Mouse (Mus musculus) splenic B cell, adult 2 months (primary cell): ENCODE data around the gene Npas3.

Experiments
- DNase-seq: peaks from one replicate; pipeline ENCODE4 v3.0.0-alpha.2; 2011; ENCODE audit warnings: low read depth, low spot score
- H3K27me3 ChIP-seq: 2 replicates; pipeline ENCODE4 v1.6.1; 2012; ENCODE audit warnings: mild to moderate bottlenecking, low read length, moderate library complexity, mixed read lengths; ENCODE audit not compliant: control insufficient read depth, poor library complexity, insufficient read depth, severe bottlenecking
- H3K36me3 ChIP-seq: 2 replicates; pipeline ENCODE4 v1.6.1; 2012; ENCODE audit warnings: mild to moderate bottlenecking, low read length, moderate library complexity, mixed read lengths; ENCODE audit not compliant: control insufficient read depth, poor library complexity, insufficient read depth, severe bottlenecking

Npas3 gene

DNA sequence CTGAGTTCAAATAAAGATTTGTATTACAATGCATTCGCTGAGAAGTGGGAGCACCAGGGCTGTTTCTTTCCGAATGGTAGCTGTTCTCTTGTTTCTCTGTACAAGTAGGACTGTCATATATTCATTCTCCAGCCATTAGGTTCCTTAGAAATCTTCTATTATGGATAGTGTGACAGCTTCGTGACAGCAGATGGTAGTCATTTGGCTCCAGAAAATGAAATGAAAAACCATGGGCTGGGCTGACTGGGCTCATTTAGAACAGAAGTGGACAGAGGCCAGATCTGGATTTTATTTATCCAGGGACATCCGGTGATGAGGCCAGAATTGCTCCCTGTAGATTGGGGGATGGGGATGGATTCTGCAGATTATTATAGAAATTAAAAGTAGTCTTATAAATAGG lies 621.5 kb downstream of the Npas3 start:
- Histone ChIP-seq H3K36me3 (no peaks in the 10 kb centered on the region), H3K27me3 (no peaks in the 10 kb centered on the region)
- DNase-seq, result no peak

DNA sequence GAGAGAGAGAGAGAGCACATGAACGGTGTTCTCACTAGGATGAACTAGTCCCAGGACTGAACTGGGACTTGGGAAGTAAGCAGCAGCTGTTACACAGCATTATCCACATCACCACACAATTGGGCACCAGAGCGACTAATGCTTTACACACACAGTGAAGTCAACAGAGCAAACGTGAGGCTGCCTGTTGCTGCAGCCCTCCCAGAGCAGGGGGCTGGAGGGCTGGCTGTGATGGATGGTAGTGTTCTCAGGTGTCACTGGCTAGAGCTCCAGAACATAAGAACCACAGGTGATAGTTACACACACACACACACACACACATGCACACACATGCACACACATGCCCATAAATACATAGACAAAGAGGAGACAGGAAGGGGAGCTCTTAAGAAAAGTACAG lies 626.7 kb downstream of the Npas3 start:
- DNase-seq, result no peak
- Histone ChIP-seq H3K36me3 (no peaks in the 10 kb centered on the region), H3K27me3 (no peaks in the 10 kb centered on the region)

DNA sequence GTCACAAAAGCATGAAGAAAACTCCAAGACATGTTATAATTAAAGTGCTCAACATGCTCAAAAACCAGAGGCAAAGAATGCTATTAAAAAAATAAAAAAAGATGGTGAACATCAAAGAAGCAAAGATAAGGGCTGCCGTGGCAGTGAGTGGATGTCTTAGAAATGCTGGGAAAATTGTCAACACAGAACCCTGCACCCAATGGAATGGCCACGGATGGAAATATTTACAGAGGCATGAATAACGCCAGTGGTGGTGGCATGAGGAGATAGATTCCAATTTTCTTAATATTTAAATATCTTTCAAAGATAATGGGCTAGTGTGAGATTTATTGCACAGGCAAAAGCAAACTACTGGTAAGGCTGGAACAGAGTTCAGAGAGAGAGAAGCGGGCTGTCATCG lies 628.2 kb downstream of the Npas3 start:
- no peaks in the 10 kb centered on the region for H3K27me3 ChIP-seq
- H3K36me3 ChIP-seq, result no peaks in the 10 kb centered on the region
- DNase-seq, result no peak

DNA sequence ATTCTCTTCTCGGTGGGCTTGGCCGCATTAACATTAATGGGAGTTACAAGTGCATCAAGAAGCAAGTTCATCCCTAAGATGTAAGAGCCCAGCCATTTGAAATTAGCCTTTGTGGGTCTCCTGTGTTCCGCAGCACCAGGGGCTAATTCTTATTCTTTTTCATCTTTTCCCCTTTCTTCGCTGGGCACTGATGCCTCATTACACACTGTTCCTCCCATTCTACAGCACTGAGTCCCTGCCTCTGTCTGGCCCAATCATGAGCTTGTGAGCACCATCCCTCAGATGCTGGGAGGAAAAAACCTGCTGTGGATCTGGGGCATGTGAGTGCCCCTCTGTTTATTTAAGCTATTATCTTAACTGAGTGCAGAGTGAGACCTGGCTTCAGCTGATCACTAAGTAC lies 633.2 kb downstream of the Npas3 start:
- Histone ChIP-seq H3K27me3 (no peaks in the 10 kb centered on the region), H3K36me3 (no peaks in the 10 kb centered on the region)
- DNase-seq, result no peak

DNA sequence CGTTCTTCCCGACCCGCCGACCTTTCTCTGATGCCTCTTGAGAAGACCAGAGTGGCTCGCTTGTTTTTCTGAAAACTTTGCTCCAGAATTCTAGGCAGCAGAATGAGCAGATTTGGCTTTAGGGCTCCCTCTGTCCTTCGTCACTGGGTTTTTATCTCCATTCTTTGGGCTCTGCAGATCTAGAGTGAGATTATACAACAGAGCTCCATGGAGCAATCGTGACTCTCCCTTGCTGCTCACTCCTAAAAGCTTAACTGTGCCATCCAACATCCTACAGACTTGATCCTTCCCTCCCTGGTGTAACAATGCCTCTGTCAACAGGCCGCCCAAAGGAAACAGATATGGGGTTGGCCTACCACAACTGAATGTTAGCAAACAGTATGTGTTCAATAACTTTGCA lies 634.4 kb downstream of the Npas3 start:
- H3K36me3 ChIP-seq, result no peaks in the 10 kb centered on the region
- no peaks in the 10 kb centered on the region for H3K27me3 ChIP-seq
- no peak for DNase-seq

DNA sequence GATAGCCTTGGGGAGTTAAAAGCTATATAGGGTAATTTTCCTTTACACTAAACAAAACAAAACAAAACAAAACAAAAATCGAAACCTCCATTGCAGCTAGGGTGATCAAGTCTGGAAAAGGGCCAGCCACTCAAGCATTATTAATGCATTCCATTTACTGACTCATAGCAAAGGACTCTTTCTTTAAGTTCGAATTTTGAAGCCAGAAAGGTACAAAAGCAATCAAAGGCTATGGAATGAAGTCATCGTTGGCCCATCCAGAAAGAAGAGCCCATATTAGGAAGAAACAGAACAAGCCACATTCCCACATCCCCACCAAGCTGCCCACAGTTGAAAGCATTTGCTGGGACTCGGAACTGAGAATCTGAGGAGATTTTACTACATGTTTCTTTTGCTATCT lies 640.1 kb downstream of the Npas3 start:
- Histone ChIP-seq H3K36me3 (no peaks in the 10 kb centered on the region), H3K27me3 (no peaks in the 10 kb centered on the region)
- DNase-seq, result no peak

DNA sequence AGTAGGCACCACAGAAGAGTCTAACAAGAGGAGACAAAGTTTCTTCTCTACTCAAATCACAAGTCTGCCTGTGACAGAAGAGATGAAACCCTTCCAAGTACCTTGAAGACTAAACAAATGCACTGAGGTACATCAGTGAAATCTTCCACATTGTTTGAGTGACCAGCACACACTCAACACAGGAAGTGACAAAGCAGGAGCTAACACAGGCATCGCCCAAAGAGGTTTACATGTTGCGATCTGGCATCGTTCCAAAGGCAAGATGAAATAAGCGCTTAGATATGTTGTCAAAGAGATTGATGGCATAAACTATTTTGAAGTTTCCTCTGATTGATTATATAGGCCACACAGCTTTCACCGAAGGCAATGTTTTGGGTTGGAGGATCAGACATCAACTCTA lies 647.4 kb downstream of the Npas3 start:
- Histone ChIP-seq H3K27me3 (no peaks in the 10 kb centered on the region), H3K36me3 (no peaks in the 10 kb centered on the region)
- no peak for DNase-seq

DNA sequence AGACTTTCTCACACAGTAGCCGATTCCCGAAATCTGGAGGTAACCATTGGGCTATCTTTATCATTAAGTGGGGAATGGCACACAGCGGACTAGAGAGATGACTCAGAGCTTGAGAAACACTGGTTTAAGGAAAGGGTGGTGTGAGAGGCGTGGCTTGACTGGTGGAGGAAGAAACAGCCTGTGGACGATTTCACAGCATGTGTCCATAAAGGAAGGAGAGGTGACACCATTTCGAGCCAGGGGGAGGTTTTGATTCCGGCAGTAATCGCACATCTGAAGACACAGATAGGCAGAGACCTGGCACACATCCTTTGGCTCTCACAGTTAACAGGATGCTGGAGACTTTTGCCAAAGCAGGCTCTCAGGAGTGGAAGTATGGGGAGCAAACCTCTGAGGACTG lies 660.3 kb downstream of the Npas3 start:
- H3K27me3 ChIP-seq, result no peaks in the 10 kb centered on the region
- DNase-seq, result no peak

DNA sequence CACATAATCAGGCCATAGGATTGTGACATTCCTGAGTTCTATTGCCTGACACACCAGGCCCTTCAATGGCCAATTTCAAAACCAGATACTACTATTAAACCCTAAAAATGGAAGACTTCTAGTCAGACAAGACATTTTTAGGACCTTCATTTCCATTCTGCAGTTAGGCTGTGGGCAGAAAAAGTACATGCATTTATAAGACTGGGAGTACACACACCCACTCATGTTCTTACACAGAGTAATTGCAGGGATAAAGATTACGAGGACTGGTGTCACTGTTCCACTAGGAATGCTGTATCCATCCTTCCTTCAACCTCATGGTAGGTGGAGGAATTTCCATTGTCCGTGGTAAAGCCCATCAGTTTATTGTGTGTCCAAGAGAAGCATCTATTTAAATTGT lies 661.7 kb downstream of the Npas3 start:
- H3K27me3 ChIP-seq, result no peaks in the 10 kb centered on the region
- no peak for DNase-seq

More for the DNA sequence above, 660.3 kb downstream of the Npas3 start:
- no peaks in the 10 kb centered on the region for H3K36me3 ChIP-seq

DNA sequence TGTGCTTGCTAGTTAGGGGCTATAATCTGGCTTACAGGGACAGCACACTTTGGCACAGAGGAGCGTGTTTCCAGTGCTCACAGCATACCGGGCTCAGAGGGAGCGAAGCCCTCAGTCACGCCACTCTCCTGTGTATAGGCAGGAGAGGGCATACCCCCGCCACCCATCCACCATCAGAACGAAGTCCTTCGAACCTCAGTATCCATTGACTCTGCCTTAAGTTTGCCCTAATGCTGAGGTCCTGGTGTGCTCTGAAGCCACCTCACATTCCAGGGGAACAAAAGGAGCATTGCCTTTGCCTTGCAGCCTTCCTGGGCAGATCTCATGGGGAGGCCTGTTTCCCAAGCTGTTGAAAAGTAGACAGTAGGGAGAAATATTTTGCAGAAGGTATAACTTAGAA lies 673.7 kb downstream of the Npas3 start:
- Histone ChIP-seq H3K36me3 (no peaks in the 10 kb centered on the region), H3K27me3 (no peaks in the 10 kb centered on the region)
- DNase-seq, result no peak

More for the DNA sequence above, 661.7 kb downstream of the Npas3 start:
- H3K36me3 ChIP-seq, result no peaks in the 10 kb centered on the region

DNA sequence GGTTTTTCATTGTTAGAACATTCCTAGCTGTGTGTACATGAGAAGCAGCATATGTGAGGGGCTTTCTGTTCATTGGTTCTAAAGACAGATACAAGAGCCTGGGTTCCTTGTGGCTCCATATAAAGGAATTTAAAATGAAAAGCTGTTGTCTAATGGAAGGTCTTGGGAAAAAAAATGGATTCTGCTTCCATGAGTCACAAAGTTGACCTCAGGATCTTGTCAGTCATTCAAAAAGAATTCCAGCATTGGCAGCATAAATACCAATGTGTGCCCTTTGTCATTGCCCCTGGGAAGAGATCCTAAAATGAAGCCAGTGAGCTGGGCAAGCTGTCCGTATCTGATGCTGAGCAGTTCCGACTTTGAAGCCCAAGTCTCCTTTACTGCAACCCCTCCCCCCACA lies 700.3 kb downstream of the Npas3 start:
- Histone ChIP-seq H3K36me3 (no peaks in the 10 kb centered on the region), H3K27me3 (no peaks in the 10 kb centered on the region)
- DNase-seq, result no peak

DNA sequence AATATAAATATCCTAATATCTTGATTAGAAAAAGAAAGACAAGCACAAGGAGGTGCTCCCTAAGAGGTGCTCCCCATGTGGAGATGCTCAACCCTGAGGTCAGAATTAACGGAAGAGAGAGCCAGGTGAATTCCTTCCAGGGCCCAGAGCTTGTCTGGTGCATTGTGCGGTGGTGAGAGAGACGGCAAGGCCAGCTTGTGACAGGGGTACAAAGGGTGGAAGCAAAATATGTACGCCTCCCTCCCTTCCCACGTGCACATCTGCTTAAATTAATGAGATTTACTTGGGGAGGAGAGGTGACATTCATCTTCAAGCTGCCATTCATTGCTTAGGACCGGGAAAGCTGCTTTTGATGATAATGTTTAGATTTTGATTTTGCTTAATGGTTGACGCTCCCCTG lies 713.5 kb downstream of the Npas3 start:
- DNase-seq, result no peak
- Histone ChIP-seq H3K27me3 (peaks cover 4% of the 10 kb centered on the region), H3K36me3 (no peaks in the 10 kb centered on the region)

DNA sequence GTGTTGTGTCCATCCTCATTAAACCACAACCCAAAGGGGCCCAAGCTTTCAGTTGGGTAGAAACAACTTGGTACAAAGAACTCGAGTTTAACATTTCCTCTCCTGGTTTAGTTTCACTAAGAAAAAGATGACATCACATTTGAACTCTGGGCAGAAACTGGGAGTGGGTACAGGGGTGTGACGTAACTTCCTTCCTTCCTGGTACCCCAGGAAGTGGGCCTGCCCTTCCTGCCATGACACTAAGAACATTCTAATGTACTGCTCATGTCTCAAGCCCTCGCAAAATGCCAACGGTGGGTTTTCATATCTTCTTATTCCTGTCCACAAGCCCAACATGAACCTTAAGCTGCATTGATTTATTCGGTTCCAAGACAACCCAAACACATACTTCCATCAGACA lies 715.1 kb downstream of the Npas3 start:
- no peak for DNase-seq
- no peaks in the 10 kb centered on the region for H3K36me3 ChIP-seq
- peaks cover 4% of the 10 kb centered on the region for H3K27me3 ChIP-seq

DNA sequence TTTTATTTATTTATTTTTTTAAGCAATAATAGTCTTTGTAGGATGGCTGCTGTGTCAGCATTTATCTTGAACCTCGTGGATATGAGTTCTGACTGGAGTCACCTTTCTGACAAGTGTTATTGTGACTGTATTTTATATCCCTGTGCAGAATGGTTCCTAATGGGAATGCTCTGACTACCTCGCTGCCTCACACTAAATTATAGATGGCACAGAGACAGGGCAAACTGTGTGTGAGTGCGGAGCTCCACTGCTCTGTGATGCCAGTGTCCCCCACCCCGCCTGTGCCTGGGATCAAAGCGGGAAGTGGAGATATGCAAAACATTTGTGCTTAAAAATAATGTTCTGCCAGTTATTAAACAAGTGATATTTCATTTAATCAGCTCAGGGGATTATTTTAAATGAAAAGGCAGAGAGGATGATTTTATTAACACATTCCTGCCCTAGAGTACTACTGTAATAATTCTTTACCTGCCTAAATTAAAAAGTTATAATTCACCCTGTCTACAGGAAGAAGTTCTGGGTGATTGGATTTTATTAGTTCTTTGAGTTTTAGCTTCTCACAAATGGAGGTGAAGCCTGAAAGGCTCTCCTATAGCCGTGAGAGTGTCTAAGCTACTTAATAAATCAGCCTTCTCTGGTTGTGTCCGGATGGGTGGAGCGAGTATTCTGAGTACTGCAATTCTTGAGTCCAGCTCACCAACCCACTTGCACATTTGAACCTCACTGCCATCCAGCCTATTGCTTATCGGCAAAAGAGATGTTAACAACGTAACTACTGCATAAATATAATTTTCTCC lies 721.1 kb downstream of the Npas3 start:
- no peak for DNase-seq
- no peaks in the 10 kb centered on the region for H3K36me3 ChIP-seq
- no peaks in the 10 kb centered on the region for H3K27me3 ChIP-seq

DNA sequence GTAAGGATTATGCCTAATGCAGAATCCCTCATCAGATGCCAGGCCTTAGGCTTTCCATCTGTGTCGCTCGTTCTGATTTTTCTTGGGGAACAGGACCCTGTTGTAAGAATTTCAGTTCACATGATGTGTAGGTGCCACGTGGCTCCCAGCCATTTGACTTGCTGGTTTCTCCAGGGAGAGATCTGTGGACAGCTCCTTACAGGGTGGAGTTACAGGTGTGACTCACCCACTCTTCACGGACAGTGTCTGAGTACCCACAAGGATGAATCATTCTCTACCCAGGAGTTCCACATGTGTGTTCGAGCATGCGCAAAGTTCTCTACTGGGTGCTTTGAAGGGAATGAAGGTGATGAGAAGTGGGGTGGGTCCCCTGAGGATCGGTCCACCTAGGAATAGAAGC lies 722.2 kb downstream of the Npas3 start:
- H3K36me3 ChIP-seq, result no peaks in the 10 kb centered on the region
- H3K27me3 ChIP-seq, result no peaks in the 10 kb centered on the region
- DNase-seq, result no peak

DNA sequence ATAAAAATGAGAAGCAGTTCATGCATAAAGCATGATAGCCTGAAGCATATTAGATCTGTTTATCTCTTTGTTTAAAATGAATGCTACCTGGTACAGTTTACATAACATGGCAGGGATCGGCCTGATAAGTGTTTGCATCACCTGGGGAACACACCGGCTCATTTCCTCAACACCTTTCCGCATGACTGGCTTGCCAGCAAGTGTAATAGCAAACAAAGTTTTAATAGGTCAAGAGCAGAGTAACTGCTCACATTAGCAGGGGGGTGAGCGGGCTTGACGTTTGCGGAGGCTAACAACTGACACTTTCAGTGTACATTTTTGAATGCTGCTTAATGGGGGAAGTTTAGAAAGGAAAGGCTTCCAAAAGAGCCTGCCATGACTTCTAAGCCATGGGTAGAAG lies 724.9 kb downstream of the Npas3 start:
- Histone ChIP-seq H3K27me3 (no peaks in the 10 kb centered on the region), H3K36me3 (no peaks in the 10 kb centered on the region)
- DNase-seq, result no peak
